Mouse (Mus musculus): ENCODE measurements around the gene Rab22a. TPM values are rescaled to one million over a fixed set of nuclear protein-coding genes. Genes with fewer than 3 reads are reported as not detected.

Gene Rab22a
- polyA plus RNA-seq (2012; rRNA removed): 97.6 and 113 TPM in 2 replicates

DNA sequence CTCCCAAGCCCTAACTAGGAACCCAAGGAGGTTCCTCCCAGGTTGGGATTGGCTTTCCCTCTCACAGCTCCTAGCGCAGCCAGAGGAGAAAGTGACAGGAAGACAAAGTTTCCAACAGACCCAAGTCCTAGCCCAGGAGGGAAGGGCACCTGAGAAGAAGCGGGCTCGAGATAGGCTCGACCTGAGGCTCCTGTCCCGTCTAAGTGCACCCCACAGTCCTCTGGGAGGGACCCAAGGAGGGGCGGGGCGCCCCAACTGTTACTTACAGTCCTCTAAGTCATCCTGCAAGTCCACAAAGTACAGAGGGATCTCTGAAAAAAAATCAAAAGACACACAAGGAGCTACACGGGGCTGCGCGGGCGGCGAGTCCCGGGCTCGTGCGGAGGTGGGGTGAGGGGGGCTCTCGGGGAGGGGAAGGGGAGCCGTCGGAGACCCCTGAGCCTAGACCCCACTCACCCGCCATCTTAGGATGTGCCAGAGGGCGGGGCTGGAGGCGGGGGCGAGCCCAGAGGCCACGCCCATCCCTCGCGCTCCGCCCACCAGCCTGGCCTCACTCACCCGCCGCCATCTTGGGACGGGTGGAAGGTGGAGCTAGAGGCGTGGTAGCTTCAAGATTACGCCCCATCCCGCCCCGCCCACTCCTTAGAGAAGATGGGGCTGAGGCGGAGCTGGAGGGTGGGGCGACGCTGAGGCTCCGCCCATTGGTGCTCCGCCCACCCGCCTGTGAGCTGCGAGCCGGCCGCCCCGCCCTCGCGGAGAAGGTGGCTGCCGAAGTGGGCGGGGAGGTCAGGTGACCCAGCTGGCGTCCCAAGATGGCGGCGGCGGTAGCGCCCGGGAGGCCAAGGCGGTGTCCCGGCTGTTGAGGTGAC lies at the start of gene Rab22a:
Gene Rab22a, plus strand, starts transcription at position 704 of the 869 bp plus-strand sequence.

DNA sequence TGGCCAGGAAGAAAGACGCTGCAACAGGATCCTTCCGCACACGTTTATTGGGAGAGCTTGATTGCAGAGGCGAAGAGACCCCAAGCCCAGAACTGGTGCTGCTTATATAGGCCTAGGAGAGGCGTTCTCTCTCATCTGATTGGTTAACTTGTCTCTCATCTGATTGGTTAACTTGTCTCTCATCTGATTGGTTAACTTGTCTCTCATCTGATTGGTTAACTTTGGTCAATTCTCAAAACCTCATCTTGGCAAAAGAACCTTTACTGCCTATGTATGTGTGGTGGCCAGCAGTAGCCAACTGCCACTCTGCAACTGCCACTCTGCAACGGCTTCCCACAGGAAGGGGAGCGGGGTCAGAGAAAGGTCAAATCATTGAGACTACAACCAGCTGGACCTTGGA lies 59.6 kb downstream of the Rab22a start, which contains the start of gene 1700010B08Rik:
Gene 1700010B08Rik, plus strand, starts transcription at position 301 of the 400 bp plus-strand sequence.

GRCm38 (mm10) chr2:173737222-173737989 lies 77.8 kb downstream of the Rab22a start, which contains the start of gene Vapb:
Vapb (plus strand) TSS chr2:173737511.

Other genes with a start within 250 kb of the Rab22a start
- not detected in 2 replicates for gene 1700021F07Rik, start 137.2 kb upstream of the Rab22a start, polyA plus RNA-seq (2012; rRNA removed)
- 0.29 TPM in 1 of 2 replicates, not detected in the other for gene Ankrd60, start 81.4 kb upstream of the Rab22a start, polyA plus RNA-seq (2012; rRNA removed)
- gene 1700010B08Rik, start 59.7 kb downstream of the Rab22a start, polyA plus RNA-seq (2012; rRNA removed): not detected in 2 replicates
- gene Vapb, start 77.8 kb downstream of the Rab22a start, polyA plus RNA-seq (2012; rRNA removed): 11.0 and 11.4 TPM in 2 replicates

Data from colon, adult 2 months (tissue).